Mouse (Mus musculus): Measurements from ENCODE around the gene Zfp808.
"Not testable (repeated sequence)": the region's sequence is repeated elsewhere in the genome, so short reads cannot be mapped to it uniquely, and the experiment has no call there.

Zfp808 gene

DNA sequence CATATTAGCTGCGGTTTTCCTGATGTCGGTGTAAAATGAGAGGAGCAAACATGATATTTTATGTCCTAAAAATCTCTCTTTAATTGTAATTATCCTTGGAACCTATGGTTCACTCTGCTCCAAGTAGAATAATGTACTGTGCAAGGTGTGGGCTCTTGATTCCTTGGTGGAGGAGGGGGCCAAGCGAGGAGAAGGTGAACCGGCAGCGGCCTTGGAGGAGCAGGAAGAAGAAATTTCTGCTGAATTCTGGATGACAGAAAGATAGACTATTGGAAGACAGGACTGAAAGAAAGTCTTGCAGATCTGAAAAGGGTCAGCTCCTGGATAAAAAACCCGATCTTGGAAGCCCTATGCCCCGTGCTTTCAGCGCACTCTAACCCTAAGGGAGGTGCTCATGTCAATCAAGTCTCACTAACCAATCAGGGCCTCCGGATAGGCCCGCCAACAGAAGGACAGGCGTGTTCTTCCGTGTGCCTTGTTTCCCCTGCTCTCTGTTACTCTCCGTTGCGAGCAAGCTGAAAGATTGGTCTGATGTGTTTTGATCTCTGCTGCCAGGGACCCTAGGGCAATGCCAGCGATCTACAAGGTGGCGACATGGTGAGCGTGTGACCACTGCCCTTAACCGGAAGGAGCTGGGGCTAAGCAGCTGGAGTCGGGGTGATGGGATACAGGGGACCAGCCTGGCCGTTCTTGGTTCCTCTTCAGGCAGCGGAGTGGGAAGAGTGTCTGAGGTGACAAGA lies at the start of gene Zfp808:
TSS of gene Zfp808 (plus strand) at position 455 of the 740 bp plus-strand sequence.
- DNase-seq (ENCODE audit: low read depth, low spot score), result peak; percentile 83

DNA sequence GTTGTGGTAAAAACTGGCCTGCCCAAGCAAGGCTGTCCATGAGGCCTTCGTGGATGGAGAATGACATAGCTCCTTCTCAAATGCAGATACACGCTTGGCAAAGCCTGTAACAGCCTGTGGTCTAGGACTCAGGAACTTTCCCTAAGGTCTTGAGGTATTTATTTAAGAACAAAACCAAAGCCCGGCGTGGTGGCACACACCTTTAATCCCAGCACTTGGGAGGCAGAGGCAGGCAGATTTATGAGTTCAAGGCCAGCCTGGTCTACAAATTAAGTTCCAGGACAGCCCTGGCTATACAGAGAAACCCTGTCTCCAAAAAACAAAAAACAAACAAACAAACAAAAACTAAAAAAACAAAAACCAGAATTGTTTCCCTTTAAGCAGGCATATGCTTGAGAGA lies 30.9 kb upstream of the Zfp808 start:
- DNase-seq (ENCODE audit: low read depth, low spot score), result not testable (repeated sequence)

DNA sequence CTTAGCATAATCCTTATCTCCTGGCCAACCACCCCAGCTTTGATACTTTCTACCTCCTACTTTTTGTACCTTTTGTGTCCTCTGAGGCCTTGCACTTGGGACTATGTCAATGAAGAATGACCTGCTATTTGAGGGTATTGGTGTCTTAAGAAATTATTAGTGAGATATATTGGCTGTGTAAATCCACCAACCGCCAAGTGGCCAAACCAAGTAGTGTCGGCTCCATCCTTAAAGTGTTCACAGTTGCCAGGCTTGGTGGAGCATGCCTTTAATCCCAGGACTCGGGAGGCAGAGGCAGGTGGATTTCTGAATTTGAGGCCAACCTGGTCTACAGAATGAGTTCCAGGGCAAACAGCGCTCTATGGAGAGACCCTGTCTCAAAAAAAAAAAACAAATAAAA lies 30.2 kb upstream of the Zfp808 start:
- not testable (repeated sequence) for DNase-seq (ENCODE audit: low read depth, low spot score)

DNA sequence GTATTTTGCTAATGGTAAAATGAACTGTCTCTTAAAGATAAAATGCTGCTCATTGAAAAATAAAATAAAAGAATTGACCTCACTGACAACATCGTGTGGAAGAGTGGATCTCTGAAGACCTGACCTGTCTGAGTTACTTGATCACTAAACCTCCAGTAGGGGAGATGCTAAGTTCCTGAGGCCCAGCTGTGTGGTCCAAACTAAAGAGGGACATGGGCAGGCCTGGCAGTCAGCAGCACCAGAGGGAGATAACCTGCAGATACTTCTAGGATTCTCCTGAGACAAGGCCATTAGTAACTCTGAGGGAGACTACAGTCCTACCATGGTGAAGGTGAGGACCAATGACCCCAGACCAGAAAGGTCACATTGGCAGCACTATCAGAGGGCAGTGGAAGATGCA lies 27.3 kb upstream of the Zfp808 start:
- not testable (repeated sequence) for DNase-seq (ENCODE audit: low read depth, low spot score)

DNA sequence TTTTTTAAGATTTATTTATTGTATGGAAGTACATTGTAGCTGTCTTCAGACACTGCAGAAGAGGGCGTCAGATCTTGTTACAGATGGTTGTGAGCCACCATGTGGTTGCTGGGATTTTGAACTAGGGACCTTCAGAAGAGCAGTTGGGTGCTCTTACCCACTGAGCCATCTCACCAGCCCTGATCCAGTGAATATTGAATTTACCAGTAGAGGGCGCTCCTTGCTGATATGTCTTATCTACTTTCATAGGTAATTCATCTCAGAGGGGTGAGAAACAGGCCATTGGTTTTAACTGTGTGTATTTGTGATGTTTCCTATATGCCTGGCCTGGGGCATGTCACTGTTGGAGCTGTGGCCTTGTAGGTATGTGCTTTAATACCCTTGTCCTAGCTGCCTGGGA lies 13.8 kb upstream of the Zfp808 start:
- peak; percentile 46 for DNase-seq (ENCODE audit: low read depth, low spot score)

DNA sequence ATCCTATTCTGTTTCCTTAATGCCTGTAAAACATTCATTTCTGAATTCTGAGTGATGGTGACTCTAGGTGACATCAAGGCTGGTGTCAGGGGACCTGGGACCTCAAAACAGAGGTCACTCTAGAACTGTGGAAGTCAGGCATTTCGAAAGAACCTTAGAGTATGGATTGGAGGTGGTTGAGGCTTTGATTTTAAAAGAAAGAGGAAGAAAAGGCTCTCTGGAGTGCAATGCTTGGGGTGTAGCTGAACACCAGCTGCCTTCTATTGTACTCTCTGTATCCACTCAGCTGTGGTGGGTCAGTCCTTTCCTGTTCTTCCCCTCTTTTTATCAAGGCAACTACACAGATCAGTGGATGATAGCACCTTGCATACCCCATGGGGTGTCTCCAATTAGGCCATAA lies 8.1 kb upstream of the Zfp808 start:
- DNase-seq (ENCODE audit: low read depth, low spot score), result not testable (repeated sequence)

DNA sequence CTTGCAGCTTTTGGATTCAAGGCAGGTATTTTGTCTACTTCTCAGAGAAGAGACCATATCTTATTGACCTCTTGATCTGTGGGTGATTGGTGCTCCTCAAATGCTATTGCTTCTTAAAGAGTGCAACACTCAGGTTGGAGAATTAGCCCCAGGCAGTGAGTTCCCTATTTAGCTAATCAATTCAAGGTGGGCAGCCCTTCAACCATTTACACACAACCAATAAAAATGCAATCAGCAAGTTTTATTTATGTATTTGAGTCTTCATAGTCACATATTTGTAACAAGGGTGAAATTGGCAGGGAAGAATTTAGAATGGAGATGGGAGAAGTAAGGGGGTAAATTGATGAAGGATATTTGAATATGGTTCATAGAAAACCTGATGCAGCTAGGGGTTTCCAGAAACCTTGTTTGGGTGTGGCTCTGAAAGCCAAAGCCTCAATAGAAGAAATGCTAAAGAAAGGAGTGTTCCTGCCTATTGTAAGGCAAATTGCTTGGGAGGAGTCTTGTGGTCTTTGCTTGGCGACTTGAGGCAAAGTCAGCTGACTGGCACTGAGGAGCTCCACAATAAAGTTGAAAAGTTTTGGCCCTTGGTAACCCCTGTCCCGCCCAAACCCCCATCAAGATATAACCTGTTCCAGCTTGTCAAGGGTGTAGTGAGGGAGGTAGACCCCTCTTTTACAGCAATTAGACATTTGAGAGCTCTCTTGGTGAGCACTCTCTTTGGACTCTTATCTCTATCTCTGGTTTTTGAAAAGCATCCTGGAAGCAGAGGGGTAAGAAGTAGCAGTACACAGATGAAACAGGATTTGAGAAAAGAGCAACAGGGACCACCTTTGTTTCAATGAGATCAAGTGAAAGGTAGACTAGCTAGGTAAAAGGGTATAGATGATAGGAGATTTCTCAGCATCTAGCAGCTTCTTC lies 52.4 kb downstream of the Zfp808 start:
- not testable (repeated sequence) for DNase-seq (ENCODE audit: low read depth, low spot score)

DNA sequence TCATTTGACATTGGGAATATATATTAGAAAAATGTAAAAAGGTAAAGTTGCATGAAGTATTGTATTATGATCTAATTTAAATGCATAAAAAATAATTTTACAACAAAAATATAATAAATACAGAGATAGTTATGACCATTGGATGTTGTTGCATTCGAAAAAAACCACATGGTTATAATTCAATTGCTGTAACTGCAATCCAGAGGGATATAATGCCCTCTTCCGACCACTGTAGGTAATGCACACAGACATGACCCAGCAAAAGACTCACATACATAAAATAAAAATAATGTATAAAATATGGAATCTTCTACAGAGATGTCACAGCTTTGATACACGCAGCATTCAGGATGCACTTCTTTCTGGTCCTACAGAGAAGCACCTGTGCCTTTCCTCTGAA lies 115.6 kb downstream of the Zfp808 start:
- no peak for DNase-seq (ENCODE audit: low read depth, low spot score)

DNA sequence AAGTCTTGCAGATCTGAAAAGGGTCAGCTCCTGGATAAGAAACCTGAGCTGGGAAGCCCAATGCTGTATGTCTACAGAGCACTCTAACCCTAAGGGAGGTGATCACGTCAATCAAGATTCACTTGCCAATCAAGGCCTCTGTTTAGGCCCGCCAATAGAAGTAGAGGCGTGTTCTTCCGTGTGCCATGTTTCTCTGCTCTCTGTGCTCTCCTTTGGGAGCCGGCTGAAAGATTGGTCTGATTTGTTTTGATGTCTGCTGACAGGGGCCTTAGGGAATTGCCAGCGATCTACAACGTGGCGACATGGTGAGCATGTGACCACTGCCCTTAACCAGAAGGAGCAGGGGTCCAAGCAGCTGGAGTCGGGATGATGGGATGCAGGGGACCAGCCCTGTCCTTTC lies 125.5 kb downstream of the Zfp808 start:
- DNase-seq (ENCODE audit: low read depth, low spot score), result not testable (repeated sequence)

DNA sequence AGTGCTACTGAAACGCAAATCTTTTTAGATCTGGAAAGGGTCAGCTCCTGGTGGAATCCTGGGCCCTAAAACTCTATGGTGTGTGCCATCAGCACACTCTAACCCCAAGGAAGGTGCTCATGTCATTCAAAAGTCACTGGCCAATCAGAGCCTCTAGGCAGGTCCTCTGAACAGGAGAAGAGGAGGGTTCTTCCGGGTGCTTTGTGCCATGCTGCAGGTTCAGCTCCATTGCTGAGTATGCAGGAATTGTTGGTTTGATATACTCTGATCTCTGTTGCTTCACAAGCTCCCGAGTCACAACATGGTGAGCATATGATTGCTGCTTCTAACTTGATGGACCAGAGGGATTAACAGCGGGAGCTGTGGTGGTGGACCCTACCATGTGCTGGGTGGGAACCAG lies 133.7 kb downstream of the Zfp808 start:
- DNase-seq (ENCODE audit: low read depth, low spot score), result no peak
